Mouse (Mus musculus): ENCODE results near the gene Slc5a9. TPM values are rescaled to one million over a fixed set of nuclear protein-coding genes. Genes with fewer than 3 reads are reported as not detected.
"Not testable (repeated sequence)": the region's sequence is repeated elsewhere in the genome, so short reads cannot be mapped to it uniquely, and the experiment has no call there.

Gene Slc5a9
- not detected in 2 replicates for polyA plus RNA-seq (2012)

- Histone ChIP-seq H3K36me3 (ENCODE audit: control insufficient read depth) (no peaks in the 10 kb centered on the region), H3K27me3 (ENCODE audit: control insufficient read depth) (no peaks in the 10 kb centered on the region), H3K4me1 (ENCODE audit: control insufficient read depth) (no peaks in the 10 kb centered on the region), H3K4me3 (replicated peaks) (no peak within 1 kb of the TSS), H3K9me3 (ENCODE audit: control insufficient read depth, low read length) (no peaks in the 10 kb centered on the region)
- TF ChIP-seq TAL1 (IDR thresholded peaks at IDR 0.05; ENCODE audit: low read length) (no peak), GATA1 (IDR thresholded peaks at IDR 0.05; ENCODE audit: low read length) (no peak)
Measured at GRCm38 (mm10) chr4:111902775-111903174, at the start of gene Slc5a9. Gene Slc5a9 (minus strand): TSS chr4:111902918.

GRCm38 (mm10) chr4:111919092-111919491, 16.4 kb upstream of the Slc5a9 start, which contains the start of gene Skint8:
Gene Skint8 (plus strand): TSS chr4:111919392.
- no peaks in the 10 kb centered on the region for H3K36me3 ChIP-seq (ENCODE audit: control insufficient read depth)
- H3K27me3 ChIP-seq (ENCODE audit: control insufficient read depth) = no peaks in the 10 kb centered on the region
- H3K4me1 ChIP-seq (ENCODE audit: control insufficient read depth) = no peaks in the 10 kb centered on the region
- no peak within 1 kb of the TSS for H3K4me3 ChIP-seq (replicated peaks)
- TF ChIP-seq GATA1 (IDR thresholded peaks at IDR 0.05; ENCODE audit: low read length) (no peak), TAL1 (IDR thresholded peaks at IDR 0.05; ENCODE audit: low read length) (no peak)
- no peaks in the 10 kb centered on the region for H3K9me3 ChIP-seq (ENCODE audit: control insufficient read depth, low read length)

- H3K4me3 ChIP-seq (replicated peaks) = no peak overlapping the region
- no peak for TF ChIP-seq GATA1 (IDR thresholded peaks at IDR 0.05; ENCODE audit: low read length)
- no peak for TF ChIP-seq TAL1 (IDR thresholded peaks at IDR 0.05; ENCODE audit: low read length)
- H3K36me3 ChIP-seq (ENCODE audit: control insufficient read depth) = no peaks in the 10 kb centered on the region
- H3K4me1 ChIP-seq (ENCODE audit: control insufficient read depth) = no peaks in the 10 kb centered on the region
- H3K9me3 ChIP-seq (ENCODE audit: control insufficient read depth, low read length) = no peaks in the 10 kb centered on the region
- H3K27me3 ChIP-seq (ENCODE audit: control insufficient read depth) = no peaks in the 10 kb centered on the region
Measured at GRCm38 (mm10) chr4:111907926-111908325, 5.2 kb upstream of the Slc5a9 start.

DNA sequence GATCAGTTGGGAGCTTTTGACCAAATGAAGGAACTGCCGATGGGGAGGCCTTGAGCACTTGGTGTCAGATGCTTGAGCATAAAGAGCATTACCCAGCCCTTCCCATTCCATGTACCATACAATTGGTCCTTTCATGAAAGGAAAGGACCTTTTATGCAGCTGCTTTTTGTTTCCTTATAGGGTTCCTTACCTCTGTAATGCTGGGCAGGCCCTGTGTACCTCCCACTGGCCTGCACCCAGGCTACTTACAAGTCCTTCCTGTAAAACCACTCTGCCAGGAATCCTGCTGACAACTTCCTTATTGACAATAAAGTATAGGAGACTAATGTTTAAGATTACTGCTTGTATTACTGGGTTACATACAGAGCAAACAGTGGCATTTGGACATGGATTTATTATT, 1.2 kb downstream of the Slc5a9 start:
- Histone ChIP-seq H3K4me3 (replicated peaks) (no peak overlapping the region), H3K36me3 (ENCODE audit: control insufficient read depth) (no peaks in the 10 kb centered on the region), H3K27me3 (ENCODE audit: control insufficient read depth) (no peaks in the 10 kb centered on the region), H3K4me1 (ENCODE audit: control insufficient read depth) (no peaks in the 10 kb centered on the region), H3K9me3 (ENCODE audit: control insufficient read depth, low read length) (no peaks in the 10 kb centered on the region)
- no peak for TF ChIP-seq TAL1 (IDR thresholded peaks at IDR 0.05; ENCODE audit: low read length)
- TF ChIP-seq GATA1 (IDR thresholded peaks at IDR 0.05; ENCODE audit: low read length) = no peak

DNA sequence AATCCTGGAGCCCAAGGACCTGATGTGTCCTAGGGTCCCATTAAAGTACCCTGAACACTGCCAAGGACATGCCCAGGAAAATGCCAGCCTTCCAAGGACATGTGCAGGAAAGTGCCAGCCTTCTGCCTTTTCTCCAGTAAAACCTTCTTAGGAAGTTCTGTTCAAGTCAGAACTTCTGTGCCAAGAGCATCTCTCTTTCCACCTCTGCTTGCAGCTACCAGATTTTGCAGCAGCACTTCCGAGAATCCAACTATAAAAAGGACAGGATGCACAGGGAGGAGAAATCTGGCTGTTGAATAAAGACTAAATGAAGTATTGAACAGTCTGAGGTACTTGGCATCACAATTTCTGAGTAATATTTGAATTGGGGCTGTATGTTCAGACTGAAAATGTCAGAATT, 2.2 kb downstream of the Slc5a9 start:
- H3K4me3 ChIP-seq (replicated peaks) = not testable (repeated sequence)

GRCm38 (mm10) chr4:111898566-111898965, 4.2 kb downstream of the Slc5a9 start:
- Histone ChIP-seq H3K27me3 (ENCODE audit: control insufficient read depth) (no peaks in the 10 kb centered on the region), H3K36me3 (ENCODE audit: control insufficient read depth) (no peaks in the 10 kb centered on the region), H3K4me3 (replicated peaks) (no peak overlapping the region), H3K4me1 (ENCODE audit: control insufficient read depth) (no peaks in the 10 kb centered on the region), H3K9me3 (ENCODE audit: control insufficient read depth, low read length) (no peaks in the 10 kb centered on the region)
- TF ChIP-seq GATA1 (IDR thresholded peaks at IDR 0.05; ENCODE audit: low read length) = no peak
- TF ChIP-seq TAL1 (IDR thresholded peaks at IDR 0.05; ENCODE audit: low read length) = no peak

More for the DNA sequence above, 2.2 kb downstream of the Slc5a9 start:
- H3K36me3 ChIP-seq (ENCODE audit: control insufficient read depth); H3K27me3 ChIP-seq (ENCODE audit: control insufficient read depth); H3K4me1 ChIP-seq (ENCODE audit: control insufficient read depth); H3K9me3 ChIP-seq (ENCODE audit: control insufficient read depth, low read length): not testable (repeated sequence)

GRCm38 (mm10) chr4:111897755-111898154, 5.0 kb downstream of the Slc5a9 start:
- Histone ChIP-seq H3K36me3 (ENCODE audit: control insufficient read depth) (no peaks in the 10 kb centered on the region), H3K27me3 (ENCODE audit: control insufficient read depth) (no peaks in the 10 kb centered on the region), H3K4me3 (replicated peaks) (no peak overlapping the region), H3K4me1 (ENCODE audit: control insufficient read depth) (no peaks in the 10 kb centered on the region), H3K9me3 (ENCODE audit: control insufficient read depth, low read length) (no peaks in the 10 kb centered on the region)
- TF ChIP-seq GATA1 (IDR thresholded peaks at IDR 0.05; ENCODE audit: low read length) (no peak), TAL1 (IDR thresholded peaks at IDR 0.05; ENCODE audit: low read length) (no peak)

- TF ChIP-seq TAL1 (IDR thresholded peaks at IDR 0.05; ENCODE audit: low read length) (no peak), GATA1 (IDR thresholded peaks at IDR 0.05; ENCODE audit: low read length) (no peak)
- Histone ChIP-seq H3K4me3 (replicated peaks) (no peak overlapping the region), H3K36me3 (ENCODE audit: control insufficient read depth) (no peaks in the 10 kb centered on the region), H3K27me3 (ENCODE audit: control insufficient read depth) (no peaks in the 10 kb centered on the region), H3K4me1 (ENCODE audit: control insufficient read depth) (no peaks in the 10 kb centered on the region), H3K9me3 (ENCODE audit: control insufficient read depth, low read length) (no peaks in the 10 kb centered on the region)
Measured at GRCm38 (mm10) chr4:111892138-111892537, 10.6 kb downstream of the Slc5a9 start.

GRCm38 (mm10) chr4:111886607-111887006, 16.1 kb downstream of the Slc5a9 start:
- TF ChIP-seq TAL1 (IDR thresholded peaks at IDR 0.05; ENCODE audit: low read length) = no peak
- TF ChIP-seq GATA1 (IDR thresholded peaks at IDR 0.05; ENCODE audit: low read length) = no peak
- no peaks in the 10 kb centered on the region for H3K27me3 ChIP-seq (ENCODE audit: control insufficient read depth)
- H3K36me3 ChIP-seq (ENCODE audit: control insufficient read depth) = no peaks in the 10 kb centered on the region
- H3K4me1 ChIP-seq (ENCODE audit: control insufficient read depth) = no peaks in the 10 kb centered on the region
- no peaks in the 10 kb centered on the region for H3K9me3 ChIP-seq (ENCODE audit: control insufficient read depth, low read length)
- H3K4me3 ChIP-seq (replicated peaks) = no peak overlapping the region

- Histone ChIP-seq H3K4me3 (replicated peaks) (no peak overlapping the region), H3K4me1 (ENCODE audit: control insufficient read depth) (no peaks in the 10 kb centered on the region), H3K9me3 (ENCODE audit: control insufficient read depth, low read length) (no peaks in the 10 kb centered on the region), H3K36me3 (ENCODE audit: control insufficient read depth) (no peaks in the 10 kb centered on the region), H3K27me3 (ENCODE audit: control insufficient read depth) (no peaks in the 10 kb centered on the region)
- no peak for TF ChIP-seq GATA1 (IDR thresholded peaks at IDR 0.05; ENCODE audit: low read length)
- no peak for TF ChIP-seq TAL1 (IDR thresholded peaks at IDR 0.05; ENCODE audit: low read length)
Measured at GRCm38 (mm10) chr4:111886018-111886417, 16.7 kb downstream of the Slc5a9 start.
